Mouse (Mus musculus) cerebellum, postnatal 25 days (tissue): Measurements from ENCODE around the gene Camk2d.
A peak's percentile ranks its signal among the peaks of the same experiment; 100 is the strongest.

Experiments
- DNase-seq, 2 experiments: peaks; one replicate each; pipeline ENCODE4 v3.0.0; 2021; ENCODE audit warnings: mixed read lengths in 2 of 2

The Camk2d gene

GRCm38 (mm10) chr3:126829817-126830216 is 233.7 kb downstream of the Camk2d start:
- no peak for DNase-seq

- DNase-seq = peak in 1 of 2 experiments; percentile 34
These were observed 235.5 kb downstream of the Camk2d start for GRCm38 (mm10) chr3:126831418-126832138.

DNA sequence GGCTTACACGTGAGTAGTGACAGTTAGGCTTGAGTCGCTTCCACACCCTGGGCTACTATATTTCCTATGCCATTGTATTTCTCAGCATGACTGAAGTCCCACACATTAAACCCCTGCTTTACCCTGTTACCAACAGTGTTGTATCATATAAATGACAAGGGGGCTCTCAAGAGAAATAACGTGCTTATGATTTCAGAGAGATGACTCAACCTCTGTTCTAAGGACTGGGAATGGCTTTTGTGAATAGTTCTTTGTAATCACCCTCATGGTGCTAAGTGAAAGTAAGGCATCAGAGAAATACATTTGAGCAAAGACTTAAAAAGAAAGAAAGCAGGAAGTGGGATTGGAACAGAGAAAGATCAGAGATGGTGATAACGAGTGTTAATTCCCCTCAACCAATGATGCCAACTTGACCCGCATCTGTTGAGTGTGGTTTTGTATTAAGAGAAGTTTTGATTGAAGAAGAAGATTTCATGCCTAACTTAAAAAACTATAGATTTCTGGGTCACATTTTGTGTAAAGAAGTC is 238.6 kb downstream of the Camk2d start:
- no peak for DNase-seq

DNA sequence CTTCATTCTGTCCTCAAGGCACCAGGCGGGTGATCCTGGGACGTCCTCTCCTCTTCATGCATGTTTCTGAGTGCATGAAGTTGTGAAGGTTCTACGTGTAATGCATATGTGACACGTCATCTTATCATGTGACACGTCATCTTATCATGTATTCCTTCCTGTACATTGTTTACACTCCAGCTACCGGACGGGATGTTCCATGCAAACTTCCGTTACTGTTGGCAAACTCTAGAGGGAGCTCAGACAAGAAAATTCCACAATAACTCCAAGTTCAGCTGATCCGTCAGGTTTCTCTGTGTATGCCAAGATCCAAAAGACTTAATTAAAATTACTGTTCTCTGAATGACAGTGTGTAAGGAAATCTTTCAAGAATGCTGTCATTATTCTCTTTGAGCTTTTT is 246.7 kb downstream of the Camk2d start:
- no peak for DNase-seq

DNA sequence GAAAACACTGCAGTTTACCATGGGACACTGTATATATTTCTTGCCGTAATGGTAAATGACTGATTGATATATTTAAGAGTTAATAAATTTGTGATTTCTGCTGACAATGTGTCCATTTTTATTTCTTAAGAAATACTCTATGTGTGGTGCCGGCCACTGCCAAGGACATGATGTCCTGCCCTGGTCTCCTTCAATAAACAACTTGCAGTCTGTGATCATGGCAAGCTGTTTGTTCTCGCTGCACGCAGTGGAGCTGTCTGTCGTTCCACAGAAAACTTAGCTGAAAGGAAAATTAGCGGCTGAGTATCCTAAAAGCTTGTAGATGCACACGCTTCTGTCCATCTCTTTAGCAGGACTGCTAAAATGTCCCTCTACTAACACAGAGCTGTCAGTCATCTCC is 248.7 kb downstream of the Camk2d start:
- DNase-seq = no peak

GRCm38 (mm10) chr3:126848081-126848480 is 252.0 kb downstream of the Camk2d start:
- no peak for DNase-seq

- no peak for DNase-seq
These were observed 264.3 kb downstream of the Camk2d start for GRCm38 (mm10) chr3:126860442-126860841.

- no peak for DNase-seq
These were observed 273.5 kb downstream of the Camk2d start for GRCm38 (mm10) chr3:126869561-126869960.

GRCm38 (mm10) chr3:126870688-126871087 is 274.6 kb downstream of the Camk2d start:
- DNase-seq = no peak

DNA sequence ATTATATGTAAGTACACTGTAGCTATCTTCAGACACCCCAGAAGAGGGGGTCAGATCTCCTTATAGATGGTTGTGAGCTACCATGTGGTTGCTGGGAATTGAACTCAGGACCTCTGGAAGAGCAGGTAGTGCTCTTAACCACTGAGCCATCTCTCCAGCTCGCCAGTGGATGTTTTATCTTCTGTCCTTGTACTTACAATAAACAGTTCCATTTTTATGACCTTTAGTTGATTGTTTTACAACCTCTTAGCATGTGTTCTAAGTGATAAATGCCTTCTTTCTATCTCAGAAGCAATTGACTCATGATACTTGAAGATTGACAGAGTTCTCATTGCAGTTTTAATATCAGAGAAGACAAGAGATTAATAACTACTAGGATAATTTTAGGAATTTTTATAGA is 282.1 kb downstream of the Camk2d start:
- DNase-seq = no peak

- DNase-seq = no peak
These were observed 290.0 kb downstream of the Camk2d start for GRCm38 (mm10) chr3:126886090-126886489.

GRCm38 (mm10) chr3:126886644-126887043 is 290.5 kb downstream of the Camk2d start:
- no peak for DNase-seq
